Mouse (Mus musculus) hindbrain, embryonic 16.5 days (tissue): Measurements from ENCODE around the gene Uba6. TPM values are rescaled to one million over a fixed set of nuclear protein-coding genes. Genes with fewer than 3 reads are reported as not detected.
A peak's percentile ranks its signal among the peaks of the same experiment; 100 is the strongest.

Experiments
- ATAC-seq: fragments of 200-750 bp; cut with Nextera tagmentation; 2 replicates; pipeline ENCODE4 v1.8.0; 2017; ENCODE audit warnings: moderate TSS enrichment, moderate library complexity
- H3K27ac ChIP-seq: fragments of 300-500 bp; sonication (generic); 2 replicates; pipeline ENCODE4 v1.5.1; 2014; ENCODE audit warnings: low read depth, mild to moderate bottlenecking, control low read depth, low read length, moderate library complexity
- H3K27me3 ChIP-seq: fragments of 300-500 bp; sonication (generic); replicated peaks from 2 replicates; pipeline ENCODE4 v1.6.1; 2014; ENCODE audit warnings: low read length; ENCODE audit not compliant: control insufficient read depth, insufficient read depth
- H3K36me3 ChIP-seq: fragments of 300-500 bp; sonication (generic); 2 replicates; pipeline ENCODE4 v1.6.1; 2014; ENCODE audit warnings: mild to moderate bottlenecking, low read length, moderate library complexity, mixed read lengths; ENCODE audit not compliant: control insufficient read depth, insufficient read depth
- H3K4me1 ChIP-seq: fragments of 300-500 bp; sonication (generic); 2 replicates; pipeline ENCODE4 v1.6.1; 2014; ENCODE audit warnings: low read depth, low read length; ENCODE audit not compliant: control insufficient read depth, insufficient read depth
- H3K4me2 ChIP-seq: fragments of 300-500 bp; sonication (generic); 2 replicates; pipeline ENCODE4 v1.6.1; 2014; ENCODE audit warnings: mild to moderate bottlenecking, low read length, control low read depth, moderate library complexity
- H3K4me3 ChIP-seq: fragments of 300-500 bp; sonication (generic); 2 replicates; pipeline ENCODE4 v1.5.1; 2014; ENCODE audit warnings: mild to moderate bottlenecking, low read length, control low read depth, moderate library complexity
- H3K9ac ChIP-seq: fragments of 300-500 bp; sonication (generic); 2 replicates; pipeline ENCODE4 v1.6.1; 2014; ENCODE audit warnings: low read depth, mild to moderate bottlenecking, control low read depth, low read length, moderate library complexity
- H3K9me3 ChIP-seq: fragments of 300-500 bp; sonication (generic); 2 replicates; pipeline ENCODE4 v1.6.1; 2014; ENCODE audit warnings: mild to moderate bottlenecking, low read length, moderate library complexity; ENCODE audit not compliant: control insufficient read depth
- WGBS: fragments of 180-500 bp; shearing (Covaris S2); extraction: QIAGEN DNeasy Blood & Tissue Kit; methylation state at CpG from one replicate; pipeline ENCODE4 v1.1.7; 2014; 5-methylcytosine and 5-hydroxymethylcytosine counted together
- polyA plus RNA-seq: library from polyadenylated mRNA; unstranded; fragments of >200 nt; fragmentation: Nextera tagmentation; extraction: Ambion mirVana; gene quantifications from 2 replicates; pipeline ENCODE4 v1.2.1, GENCODE M21; 2015

The Uba6 gene
- polyA plus RNA-seq, 1 experiment from 2014 or later, result 12.5 TPM

- Histone ChIP-seq H3K4me1 (peaks cover 13% of the 10 kb centered on the region), H3K4me2 (peak overlapping the region; percentile 59), H3K4me3 (peak overlapping the region; percentile 75), H3K27ac (peak overlapping the region; percentile 55), H3K9me3 (no peaks in the 10 kb centered on the region), H3K36me3 (no peaks in the 10 kb centered on the region), H3K27me3 (no peaks in the 10 kb centered on the region), H3K9ac (peak overlapping the region; percentile 19; the same call in 1 of the 2 replicates)
- ATAC-seq, result peak; percentile 21
- WGBS, result under 1% methylated on average over 17 of the region's 17 CpGs
Observed at GRCm38 (mm10) chr5:86065876-86066550, 106.6 kb downstream of the Uba6 start.

GRCm38 (mm10) chr5:86065101-86065875 is 107.3 kb downstream of the Uba6 start, which contains the start of gene Cenpc1:
Cenpc1 (minus strand) TSS chr5:86065583.
- peak; percentile 96 for ATAC-seq
- peak within 1 kb of the TSS; percentile 75 for H3K4me3 ChIP-seq
- peaks cover 13% of the 10 kb centered on the region for H3K4me1 ChIP-seq
- H3K36me3 ChIP-seq, result no peaks in the 10 kb centered on the region
- H3K27me3 ChIP-seq, result no peaks in the 10 kb centered on the region
- H3K9me3 ChIP-seq, result no peaks in the 10 kb centered on the region
- H3K4me2 ChIP-seq, result peak within 1 kb of the TSS; percentile 59
- peak within 1 kb of the TSS; percentile 85 for H3K9ac ChIP-seq
- peak within 1 kb of the TSS; percentile 91 for H3K27ac ChIP-seq
- WGBS, result under 1% methylated on average over 56 of the region's 60 CpGs

GRCm38 (mm10) chr5:86063501-86063900 is 109.1 kb downstream of the Uba6 start:
- H3K9me3 ChIP-seq, result no peaks in the 10 kb centered on the region
- H3K36me3 ChIP-seq, result no peaks in the 10 kb centered on the region
- ATAC-seq, result no peak
- H3K27ac ChIP-seq, result no peak overlapping the region
- peak overlapping the region; percentile 59 for H3K4me2 ChIP-seq
- no peak overlapping the region for H3K9ac ChIP-seq
- peaks cover 13% of the 10 kb centered on the region for H3K4me1 ChIP-seq
- WGBS, result 91% methylated on average over 1 of the region's 1 CpGs
- H3K4me3 ChIP-seq, result no peak overlapping the region
- H3K27me3 ChIP-seq, result no peaks in the 10 kb centered on the region

Other genes starting within 250 kb of the Uba6 start
- 30.7 and 31.0 TPM in 2 replicates for gene Cenpc1, start 107.2 kb downstream of the Uba6 start, polyA plus RNA-seq
- 0.34 and 0.42 TPM in 2 replicates for gene Stap1, start 101.1 kb downstream of the Uba6 start, polyA plus RNA-seq
- not detected in 2 replicates for gene Gnrhr, start 25.1 kb upstream of the Uba6 start, polyA plus RNA-seq
- gene Tmprss11c, start 116.5 kb upstream of the Uba6 start, polyA plus RNA-seq, result not detected in 2 replicates
- not detected in 2 replicates for gene Tmprss11d, start 200.6 kb upstream of the Uba6 start, polyA plus RNA-seq